Mouse (Mus musculus): ENCODE results near the gene Gjc2. TPM values are rescaled to one million over a fixed set of nuclear protein-coding genes. Genes with fewer than 3 reads are reported as not detected.
"Not testable (repeated sequence)": the region's sequence is repeated elsewhere in the genome, so short reads cannot be mapped to it uniquely, and the experiment has no call there.

Gene Gjc2
- polyA plus RNA-seq, 1 experiment from 2014 or later = 0.55 TPM

- H3K4me1 ChIP-seq (replicated peaks; ENCODE audit: control insufficient read depth, insufficient read depth, low read length) = peaks cover 10% of the 10 kb centered on the region; the same call in 1 of the 2 replicates
- H3K36me3 ChIP-seq (ENCODE audit: control insufficient read depth, insufficient read depth, low read length) = peaks cover 50% of the 10 kb centered on the region
- not testable (repeated sequence) for H3K4me3 ChIP-seq (ENCODE audit: low read depth, low read length); H3K9ac ChIP-seq (ENCODE audit: low read length); ATAC-seq (replicated peaks; ENCODE audit: low FRiP score, low TSS enrichment, low read depth); H3K9me3 ChIP-seq (ENCODE audit: control insufficient read depth, low read length); H3K27ac ChIP-seq (ENCODE audit: low read depth); H3K4me2 ChIP-seq (ENCODE audit: low read length); H3K27me3 ChIP-seq (replicated peaks; ENCODE audit: control insufficient read depth, insufficient read depth, low read length); DNase-seq (ENCODE audit: low spot score)
- WGBS = 89% methylated on average over 9 of the region's 9 CpGs
These were observed 28.5 kb upstream of the Gjc2 start for GRCm38 (mm10) chr11:59211561-59211960.

GRCm38 (mm10) chr11:59210020-59210419 is 27.0 kb upstream of the Gjc2 start:
- Histone ChIP-seq H3K4me1 (replicated peaks; ENCODE audit: control insufficient read depth, insufficient read depth, low read length) (peaks cover 10% of the 10 kb centered on the region; the same call in 1 of the 2 replicates), H3K4me2 (ENCODE audit: low read length) (no peak overlapping the region), H3K36me3 (ENCODE audit: control insufficient read depth, insufficient read depth, low read length) (peaks cover 64% of the 10 kb centered on the region), H3K27me3 (replicated peaks; ENCODE audit: control insufficient read depth, insufficient read depth, low read length) (no peaks in the 10 kb centered on the region), H3K9me3 (ENCODE audit: control insufficient read depth, low read length) (no peaks in the 10 kb centered on the region), H3K9ac (ENCODE audit: low read length) (no peak overlapping the region), H3K4me3 (ENCODE audit: low read depth, low read length) (no peak overlapping the region), H3K27ac (ENCODE audit: low read depth) (0 out of 2 replicates have a peak overlapping the region, but pooled peaks have one; percentile 19)
- DNase-seq (ENCODE audit: low spot score) (no peak), ATAC-seq (replicated peaks; ENCODE audit: low FRiP score, low TSS enrichment, low read depth) (no peak)
- 89% methylated on average over 4 of the region's 4 CpGs for WGBS

- no peak for ATAC-seq (replicated peaks; ENCODE audit: low FRiP score, low TSS enrichment, low read depth)
- Histone ChIP-seq H3K4me3 (ENCODE audit: low read depth, low read length) (peak overlapping the region; percentile 86; the same call in 1 of the 2 replicates), H3K9ac (ENCODE audit: low read length) (no peak overlapping the region), H3K27me3 (replicated peaks; ENCODE audit: control insufficient read depth, insufficient read depth, low read length) (no peaks in the 10 kb centered on the region), H3K4me2 (ENCODE audit: low read length) (peak overlapping the region; percentile 58; the same call in 1 of the 2 replicates), H3K27ac (ENCODE audit: low read depth) (0 out of 2 replicates have a peak overlapping the region, but pooled peaks have one; percentile 19), H3K4me1 (replicated peaks; ENCODE audit: control insufficient read depth, insufficient read depth, low read length) (peaks cover 10% of the 10 kb centered on the region; the same call in 1 of the 2 replicates), H3K9me3 (ENCODE audit: control insufficient read depth, low read length) (no peaks in the 10 kb centered on the region), H3K36me3 (ENCODE audit: control insufficient read depth, insufficient read depth, low read length) (peaks cover 64% of the 10 kb centered on the region)
- WGBS = 71% methylated on average over 5 of the region's 5 CpGs
- DNase-seq (ENCODE audit: low spot score) = no peak
These were observed 26.6 kb upstream of the Gjc2 start for GRCm38 (mm10) chr11:59209580-59209979.

GRCm38 (mm10) chr11:59209003-59209441 is 26.0 kb upstream of the Gjc2 start:
- peaks cover 10% of the 10 kb centered on the region; the same call in 1 of the 2 replicates for H3K4me1 ChIP-seq (replicated peaks; ENCODE audit: control insufficient read depth, insufficient read depth, low read length)
- ATAC-seq (replicated peaks; ENCODE audit: low FRiP score, low TSS enrichment, low read depth) = peak; percentile 65
- 10% methylated on average over 18 of the region's 18 CpGs for WGBS
- peak overlapping the region; percentile 93; the same call in 1 of the 2 replicates for H3K27ac ChIP-seq (ENCODE audit: low read depth)
- no peaks in the 10 kb centered on the region for H3K27me3 ChIP-seq (replicated peaks; ENCODE audit: control insufficient read depth, insufficient read depth, low read length)
- no peaks in the 10 kb centered on the region for H3K9me3 ChIP-seq (ENCODE audit: control insufficient read depth, low read length)
- H3K4me3 ChIP-seq (ENCODE audit: low read depth, low read length) = peak overlapping the region; percentile 86
- H3K9ac ChIP-seq (ENCODE audit: low read length) = peak overlapping the region; percentile 87
- peak overlapping the region; percentile 58 for H3K4me2 ChIP-seq (ENCODE audit: low read length)
- peaks cover 64% of the 10 kb centered on the region for H3K36me3 ChIP-seq (ENCODE audit: control insufficient read depth, insufficient read depth, low read length)
- DNase-seq (ENCODE audit: low spot score) = peak; percentile 89

- Histone ChIP-seq H3K27ac (ENCODE audit: low read depth) (peak within 1 kb of the TSS; percentile 93), H3K27me3 (replicated peaks; ENCODE audit: control insufficient read depth, insufficient read depth, low read length) (no peaks in the 10 kb centered on the region), H3K4me3 (ENCODE audit: low read depth, low read length) (peak within 1 kb of the TSS; percentile 86), H3K36me3 (ENCODE audit: control insufficient read depth, insufficient read depth, low read length) (peaks cover 63% of the 10 kb centered on the region), H3K4me1 (replicated peaks; ENCODE audit: control insufficient read depth, insufficient read depth, low read length) (peaks cover 10% of the 10 kb centered on the region; the same call in 1 of the 2 replicates), H3K9ac (ENCODE audit: low read length) (peak within 1 kb of the TSS; percentile 87), H3K4me2 (ENCODE audit: low read length) (peak within 1 kb of the TSS; percentile 58), H3K9me3 (ENCODE audit: control insufficient read depth, low read length) (no peaks in the 10 kb centered on the region)
- under 1% methylated on average over 64 of the region's 67 CpGs for WGBS
- DNase-seq (ENCODE audit: low spot score) = peak; percentile 95
- ATAC-seq (replicated peaks; ENCODE audit: low FRiP score, low TSS enrichment, low read depth) = peak; percentile 83
These were observed 25.3 kb upstream of the Gjc2 start, which contains the start of gene 2310033P09Rik for GRCm38 (mm10) chr11:59208153-59208831. Gene 2310033P09Rik (plus strand): TSS chr11:59208321.

- Histone ChIP-seq H3K27me3 (replicated peaks; ENCODE audit: control insufficient read depth, insufficient read depth, low read length) (no peaks in the 10 kb centered on the region), H3K4me3 (ENCODE audit: low read depth, low read length) (peak within 1 kb of the TSS; percentile 79), H3K27ac (ENCODE audit: low read depth) (peak within 1 kb of the TSS; percentile 71), H3K36me3 (ENCODE audit: control insufficient read depth, insufficient read depth, low read length) (peaks cover 44% of the 10 kb centered on the region), H3K4me1 (replicated peaks; ENCODE audit: control insufficient read depth, insufficient read depth, low read length) (peaks cover 14% of the 10 kb centered on the region), H3K9me3 (ENCODE audit: control insufficient read depth, low read length) (no peaks in the 10 kb centered on the region), H3K4me2 (ENCODE audit: low read length) (peak within 1 kb of the TSS; percentile 97), H3K9ac (ENCODE audit: low read length) (peak within 1 kb of the TSS; percentile 70)
- peak; percentile 93 for ATAC-seq (replicated peaks; ENCODE audit: low FRiP score, low TSS enrichment, low read depth)
- peak; percentile 99 for DNase-seq (ENCODE audit: low spot score)
- WGBS = under 1% methylated on average over 63 of the region's 63 CpGs
These were observed 19.3 kb upstream of the Gjc2 start, which contains the start of gene Mrpl55 for GRCm38 (mm10) chr11:59202081-59202995. Gene Mrpl55 (plus strand): TSS chr11:59202486.

- Histone ChIP-seq H3K27ac (ENCODE audit: low read depth) (peak overlapping the region; percentile 71; the same call in 1 of the 2 replicates), H3K9ac (ENCODE audit: low read length) (peak overlapping the region; percentile 70), H3K36me3 (ENCODE audit: control insufficient read depth, insufficient read depth, low read length) (peaks cover 37% of the 10 kb centered on the region), H3K9me3 (ENCODE audit: control insufficient read depth, low read length) (no peaks in the 10 kb centered on the region), H3K4me3 (ENCODE audit: low read depth, low read length) (peak overlapping the region; percentile 79), H3K4me1 (replicated peaks; ENCODE audit: control insufficient read depth, insufficient read depth, low read length) (peaks cover 14% of the 10 kb centered on the region), H3K27me3 (replicated peaks; ENCODE audit: control insufficient read depth, insufficient read depth, low read length) (no peaks in the 10 kb centered on the region), H3K4me2 (ENCODE audit: low read length) (peak overlapping the region; percentile 97)
- no peak for ATAC-seq (replicated peaks; ENCODE audit: low FRiP score, low TSS enrichment, low read depth)
- WGBS = 29% methylated on average over 16 of the region's 16 CpGs
- no peak for DNase-seq (ENCODE audit: low spot score)
These were observed 18.4 kb upstream of the Gjc2 start for GRCm38 (mm10) chr11:59201216-59202002.

GRCm38 (mm10) chr11:59196230-59196629 is 13.2 kb upstream of the Gjc2 start:
- H3K4me3 ChIP-seq (ENCODE audit: low read depth, low read length) = no peak overlapping the region
- H3K9me3 ChIP-seq (ENCODE audit: control insufficient read depth, low read length) = no peaks in the 10 kb centered on the region
- no peak for DNase-seq (ENCODE audit: low spot score)
- H3K27ac ChIP-seq (ENCODE audit: low read depth) = no peak overlapping the region
- no peaks in the 10 kb centered on the region for H3K27me3 ChIP-seq (replicated peaks; ENCODE audit: control insufficient read depth, insufficient read depth, low read length)
- no peak overlapping the region for H3K9ac ChIP-seq (ENCODE audit: low read length)
- peaks cover 4% of the 10 kb centered on the region for H3K4me1 ChIP-seq (replicated peaks; ENCODE audit: control insufficient read depth, insufficient read depth, low read length)
- no peak for ATAC-seq (replicated peaks; ENCODE audit: low FRiP score, low TSS enrichment, low read depth)
- peaks cover 13% of the 10 kb centered on the region for H3K36me3 ChIP-seq (ENCODE audit: control insufficient read depth, insufficient read depth, low read length)
- no peak overlapping the region for H3K4me2 ChIP-seq (ENCODE audit: low read length)

Data from intestine, embryonic 14.5 days (tissue).